Mouse (Mus musculus): ENCODE measurements around the gene Olfr725. TPM values are rescaled to one million over a fixed set of nuclear protein-coding genes. Genes with fewer than 3 reads are reported as not detected.

Gene Olfr725
- not detected in 2 replicates for polyA plus RNA-seq (2012; rRNA removed)

GRCm38 (mm10) chr14:50040275-50040674, at the start of gene Olfr725:
TSS of gene Olfr725 (minus strand) at chr14:50040375.
- DNase-seq (ENCODE audit: low read depth), result no peak

DNA sequence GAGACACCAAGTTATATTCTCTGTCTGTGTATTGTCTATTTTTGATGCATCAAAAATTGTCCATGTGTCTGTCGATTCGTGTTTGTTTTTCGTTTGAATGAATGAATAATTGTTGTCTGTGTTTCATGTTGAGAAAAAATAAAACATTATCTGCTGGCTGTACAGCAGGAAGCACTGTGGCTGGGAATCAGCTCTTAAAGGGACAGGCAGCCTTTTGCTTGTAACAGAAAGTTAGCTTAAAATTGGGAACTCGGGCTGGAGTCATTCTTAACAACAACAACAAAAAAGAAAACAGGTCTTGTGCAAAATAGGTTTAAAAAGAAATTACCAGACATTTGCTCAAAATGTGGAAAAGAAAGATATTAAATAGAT, 22.5 kb upstream of the Olfr725 start:
- DNase-seq (ENCODE audit: low read depth), result no peak

DNA sequence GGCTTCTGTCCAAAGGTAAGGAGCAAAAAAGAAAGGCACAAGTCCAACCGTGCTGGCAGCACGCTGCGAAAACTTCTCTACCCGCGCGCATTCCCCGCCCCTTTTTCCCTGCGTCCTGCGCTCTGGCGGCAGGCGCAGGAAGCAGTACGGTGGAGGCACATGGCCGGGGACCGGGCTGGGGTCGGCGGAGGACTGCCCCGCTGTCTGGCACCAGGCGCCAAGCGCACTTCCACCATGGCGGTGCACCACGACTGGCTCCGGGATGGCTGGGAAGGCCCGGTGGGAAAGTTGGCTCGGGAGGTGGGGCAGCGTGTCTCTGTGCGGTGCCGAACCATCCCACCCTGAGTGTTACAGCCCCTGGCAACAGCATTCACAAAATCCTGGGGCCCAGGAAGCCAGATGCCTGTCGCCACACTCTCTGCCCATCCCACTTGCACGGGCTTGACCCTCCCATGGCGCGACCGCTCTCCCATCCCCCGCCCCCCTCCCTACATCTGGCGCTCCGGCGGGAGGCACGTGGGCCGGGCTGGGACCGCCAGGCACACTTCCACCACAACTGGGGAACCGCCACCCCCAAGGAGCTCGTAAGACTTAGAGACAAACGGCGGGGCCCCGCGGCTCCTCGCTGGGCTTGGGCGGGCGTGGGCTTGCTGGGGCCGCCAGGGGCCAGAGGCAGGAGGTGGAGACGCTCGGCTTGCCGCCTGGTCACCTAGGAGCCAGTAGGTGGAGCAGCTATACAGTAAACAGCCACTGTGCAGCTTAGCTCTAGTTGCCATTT, 22.0 kb upstream of the Olfr725 start:
- peak; percentile 47 for DNase-seq (ENCODE audit: low read depth)

DNA sequence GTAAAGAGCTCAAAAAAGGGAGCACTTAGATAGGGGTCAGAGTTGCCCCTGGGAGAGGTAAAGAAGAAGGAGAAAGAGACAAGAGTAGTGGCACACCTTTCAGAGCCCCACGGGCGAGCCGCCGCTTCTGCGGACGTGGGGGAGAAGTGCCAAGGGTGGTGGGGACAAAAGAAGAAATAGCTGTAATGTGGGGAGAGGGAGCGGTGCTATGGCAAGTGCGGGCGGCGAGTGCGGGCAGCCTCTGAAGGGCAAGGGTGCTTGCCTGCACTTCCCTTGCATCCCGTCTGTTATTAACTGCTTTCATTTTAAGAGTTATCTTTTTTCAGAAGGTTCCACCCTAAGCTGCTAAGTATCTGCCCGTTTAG, 21.4 kb upstream of the Olfr725 start:
- DNase-seq (ENCODE audit: low read depth), result no peak

DNA sequence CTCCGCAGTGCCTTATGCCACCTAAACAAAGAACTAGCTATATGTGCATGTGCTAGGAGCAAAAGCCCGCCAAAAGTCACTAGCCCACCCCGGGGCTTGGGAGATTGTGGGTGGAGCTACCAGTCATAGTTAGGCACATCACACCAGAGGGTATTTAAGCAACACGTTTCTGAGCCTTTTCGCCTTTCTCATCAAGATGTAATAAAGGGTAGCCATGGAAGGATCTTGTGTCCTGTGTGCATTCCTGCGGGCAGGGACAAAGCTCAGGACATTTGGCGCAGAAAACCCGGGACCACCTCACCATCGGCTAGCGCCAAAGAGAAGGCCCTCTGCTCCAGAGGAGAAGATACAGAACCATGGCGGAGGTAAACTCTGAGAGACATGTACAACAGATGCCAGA, 21.0 kb upstream of the Olfr725 start:
- no peak for DNase-seq (ENCODE audit: low read depth)

- DNase-seq (ENCODE audit: low read depth), result no peak
Observed at GRCm38 (mm10) chr14:50032041-50032440, 8.1 kb downstream of the Olfr725 start.

- no peak for DNase-seq (ENCODE audit: low read depth)
Observed at GRCm38 (mm10) chr14:50031356-50031755, 8.8 kb downstream of the Olfr725 start.

DNA sequence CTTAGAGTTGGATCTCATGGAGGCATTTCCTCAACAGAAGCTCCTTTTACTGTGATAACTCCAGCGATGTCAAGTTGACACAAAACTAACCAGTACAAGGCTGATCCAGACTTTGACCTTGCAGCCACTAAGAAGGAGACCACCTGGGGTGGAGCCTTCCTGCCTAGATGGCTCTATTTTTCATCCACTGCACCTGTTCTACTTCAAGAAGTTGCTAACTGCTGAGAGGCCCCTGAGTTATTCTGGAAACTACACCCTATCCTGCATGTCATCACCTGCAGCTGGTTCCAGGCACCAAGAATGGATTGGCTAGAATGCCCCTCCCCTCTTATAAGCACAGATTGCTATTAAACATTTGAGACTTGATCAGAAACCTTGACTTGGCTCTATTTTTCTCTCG, 13.8 kb downstream of the Olfr725 start:
- no peak for DNase-seq (ENCODE audit: low read depth)

Other genes starting within 250 kb of the Olfr725 start
- gene Olfr722, start 138.4 kb downstream of the Olfr725 start, polyA plus RNA-seq (2012; rRNA removed), result not detected in 2 replicates
- not detected in 2 replicates for gene Olfr723, start 108.6 kb downstream of the Olfr725 start, polyA plus RNA-seq (2012; rRNA removed)
- gene Olfr724, start 77.1 kb downstream of the Olfr725 start, polyA plus RNA-seq (2012; rRNA removed), result not detected in 2 replicates
- gene Olfr726, start 50.6 kb upstream of the Olfr725 start, polyA plus RNA-seq (2012; rRNA removed), result not detected in 2 replicates
- gene Olfr727, start 82.8 kb upstream of the Olfr725 start, polyA plus RNA-seq (2012; rRNA removed), result not detected in 2 replicates
- gene Olfr728, start 102.3 kb upstream of the Olfr725 start, polyA plus RNA-seq (2012; rRNA removed), result not detected in 2 replicates
- not detected in 2 replicates for gene Olfr729, start 112.5 kb upstream of the Olfr725 start, polyA plus RNA-seq (2012; rRNA removed)
- gene Olfr730, start 147.8 kb upstream of the Olfr725 start, polyA plus RNA-seq (2012; rRNA removed), result not detected in 2 replicates
- 0.03 TPM in 1 of 2 replicates, not detected in the other for gene Olfr731, start 201.5 kb upstream of the Olfr725 start, polyA plus RNA-seq (2012; rRNA removed)
- not detected in 2 replicates for gene Olfr732, start 243.8 kb upstream of the Olfr725 start, polyA plus RNA-seq (2012; rRNA removed)

Measured in gonadal fat pad, adult 2 months (tissue).